Mouse (Mus musculus) brain, embryonic 14.5 days (tissue): ENCODE measurements around the gene Cdh8. TPM values are rescaled to one million over a fixed set of nuclear protein-coding genes. Genes with fewer than 3 reads are reported as not detected.

Source experiments
- DNase-seq: peaks from one replicate; pipeline ENCODE4 v3.0.0-alpha.2; 2011; ENCODE audit warnings: low read depth
- CTCF ChIP-seq: fragments of 200-500 bp; IDR thresholded peaks from 2 replicates; pipeline ENCODE4 v1.5.1; 2012; ENCODE audit warnings: inconsistent platforms, mild to moderate bottlenecking, moderate library complexity, borderline replicate concordance; ENCODE audit not compliant: insufficient read depth, insufficient read length; ENCODE audit errors: extremely low read depth
- POLR2A ChIP-seq: fragments of 200-500 bp; IDR thresholded peaks from 2 replicates; pipeline ENCODE4 v1.6.1; 2012; ENCODE audit warnings: mild to moderate bottlenecking, inconsistent platforms, borderline replicate concordance; ENCODE audit not compliant: poor library complexity, insufficient read depth, insufficient read length, severe bottlenecking; ENCODE audit errors: extremely low read depth
- polyA plus RNA-seq: library from polyadenylated mRNA; depleted of rRNA; stranded (reverse); fragments of >200 nt; gene quantifications from 2 replicates; pipeline ENCODE4 v1.2.3, GENCODE M21; 2012

Gene Cdh8
- polyA plus RNA-seq, 1 experiment: 46.3 TPM

DNA sequence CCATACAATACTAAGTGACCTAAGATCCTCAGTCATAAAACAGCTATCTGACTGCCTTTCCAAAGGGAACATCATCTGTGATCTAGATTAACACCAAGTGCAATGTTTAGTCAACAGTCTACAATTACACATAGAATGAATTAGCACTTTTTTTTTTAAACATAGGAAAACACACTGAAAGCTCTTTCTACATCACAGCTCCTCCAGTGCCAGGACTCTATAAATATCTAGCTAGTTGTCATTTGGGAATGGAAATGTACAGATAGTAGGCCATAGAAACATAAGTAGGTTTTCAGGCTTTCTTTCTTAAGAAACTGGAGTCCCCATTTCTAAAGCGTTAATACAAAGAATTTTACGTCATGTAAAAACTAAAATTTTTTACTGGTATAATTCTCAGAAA lies 375.8 kb downstream of the Cdh8 start:
- peak; percentile 12 for DNase-seq
- no peak for TF ChIP-seq POLR2A
- TF ChIP-seq CTCF: no peak

DNA sequence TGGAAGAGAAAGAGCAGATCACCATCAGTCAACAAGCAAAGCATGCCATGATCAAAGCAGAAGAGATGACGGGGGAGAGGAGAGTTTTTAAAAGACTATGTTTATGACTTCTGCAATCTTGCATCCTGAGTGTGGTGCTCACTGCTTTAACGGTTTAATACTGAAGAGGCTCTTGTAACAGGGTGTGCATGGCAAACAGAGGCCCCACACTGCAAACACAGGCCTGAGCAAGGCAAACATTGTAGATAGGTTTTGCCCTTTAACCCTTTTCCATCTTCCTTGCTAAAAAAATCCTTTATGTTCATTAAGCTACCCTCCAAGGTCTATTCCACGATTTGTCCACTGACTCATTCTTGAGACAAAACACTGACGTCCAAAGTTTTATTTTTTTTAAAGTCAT lies 385.2 kb downstream of the Cdh8 start:
- DNase-seq: no peak
- TF ChIP-seq CTCF (no peak), POLR2A (no peak)
